Mouse (Mus musculus): ENCODE results near the gene Nin. TPM values are rescaled to one million over a fixed set of nuclear protein-coding genes. Genes with fewer than 3 reads are reported as not detected.

The Nin gene
- polyA plus RNA-seq, 1 experiment: 14.2 TPM

DNA sequence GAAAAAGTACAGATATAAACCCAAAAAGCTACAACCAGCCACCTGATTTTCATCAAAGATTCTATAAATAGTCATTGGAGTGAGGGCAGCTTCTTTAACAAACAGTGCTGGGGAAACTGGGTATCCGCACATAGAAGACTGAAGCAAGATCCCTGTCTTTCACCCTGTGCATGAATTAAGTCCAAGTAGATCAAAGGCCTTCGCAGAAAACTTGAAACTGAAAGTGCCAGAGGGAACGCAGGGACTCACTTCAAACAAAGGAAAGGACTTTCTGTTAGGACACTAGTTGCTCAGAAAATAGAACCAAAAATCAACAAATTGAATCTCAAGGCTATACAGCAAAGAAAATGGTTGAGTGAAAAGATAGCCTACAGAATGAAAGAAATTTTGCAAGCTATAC is 118.1 kb downstream of the Nin start:
- TF ChIP-seq CTCF (IDR thresholded peaks at IDR 0.05; ENCODE audit: borderline replicate concordance, insufficient read depth, low read length) (no peak), POLR2A (IDR thresholded peaks at IDR 0.05; ENCODE audit: low read depth, low read length) (no peak)
- Histone ChIP-seq H3K4me3 (ENCODE audit: insufficient read depth, low read length) (no peak overlapping the region), H3K4me1 (ENCODE audit: control insufficient read depth, insufficient read depth, low read length) (peaks cover 6% of the 10 kb centered on the region), H3K27ac (ENCODE audit: insufficient read depth, low read length) (no peak overlapping the region)

DNA sequence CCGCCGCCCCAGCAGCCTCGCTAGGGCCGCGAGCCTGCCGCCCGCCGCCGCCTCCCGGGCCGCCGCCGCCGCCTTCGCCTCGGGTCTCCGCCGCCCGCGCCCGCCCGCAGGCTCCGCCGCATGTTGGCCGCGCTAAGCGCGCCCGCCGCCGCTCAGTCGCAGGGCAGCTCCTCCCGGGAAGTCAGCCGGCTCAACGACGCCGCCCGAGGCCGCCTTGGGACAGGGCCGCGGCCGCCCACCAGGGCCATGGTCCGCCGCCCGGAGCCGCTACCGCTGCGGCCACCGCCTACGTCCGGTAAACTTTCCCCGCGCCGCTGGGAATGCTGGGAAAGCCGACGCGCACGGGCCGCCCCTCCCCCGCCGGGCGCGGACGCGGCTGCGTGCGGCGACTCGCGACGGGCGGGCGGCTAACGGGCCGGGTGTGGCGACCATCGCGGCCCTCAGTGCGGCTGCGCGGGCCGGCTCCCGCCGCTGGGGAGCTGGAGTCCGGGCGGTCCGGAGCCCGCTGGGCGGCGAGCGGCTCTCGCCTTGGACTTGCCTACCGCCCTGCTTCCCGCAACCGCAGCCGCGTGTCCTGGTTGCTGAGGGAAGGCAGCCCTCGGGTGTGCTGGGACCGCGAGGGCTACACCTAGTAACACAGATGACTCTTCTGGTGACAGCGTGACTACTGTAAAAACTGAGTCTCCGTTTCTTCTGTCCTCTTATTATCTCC is 126.6 kb downstream of the Nin start, which contains the start of gene Sav1:
Gene Sav1 (minus strand): TSS at position 217 of the 712 bp plus-strand sequence.
- no peaks in the 10 kb centered on the region for H3K4me1 ChIP-seq (ENCODE audit: control insufficient read depth, insufficient read depth, low read length)
- no peak for TF ChIP-seq CTCF (IDR thresholded peaks at IDR 0.05; ENCODE audit: borderline replicate concordance, insufficient read depth, low read length)
- TF ChIP-seq POLR2A (IDR thresholded peaks at IDR 0.05; ENCODE audit: low read depth, low read length): peak; percentile 85
- H3K4me3 ChIP-seq (ENCODE audit: insufficient read depth, low read length): peak within 1 kb of the TSS; percentile 77
- H3K27ac ChIP-seq (ENCODE audit: insufficient read depth, low read length): peak within 1 kb of the TSS; percentile 78

DNA sequence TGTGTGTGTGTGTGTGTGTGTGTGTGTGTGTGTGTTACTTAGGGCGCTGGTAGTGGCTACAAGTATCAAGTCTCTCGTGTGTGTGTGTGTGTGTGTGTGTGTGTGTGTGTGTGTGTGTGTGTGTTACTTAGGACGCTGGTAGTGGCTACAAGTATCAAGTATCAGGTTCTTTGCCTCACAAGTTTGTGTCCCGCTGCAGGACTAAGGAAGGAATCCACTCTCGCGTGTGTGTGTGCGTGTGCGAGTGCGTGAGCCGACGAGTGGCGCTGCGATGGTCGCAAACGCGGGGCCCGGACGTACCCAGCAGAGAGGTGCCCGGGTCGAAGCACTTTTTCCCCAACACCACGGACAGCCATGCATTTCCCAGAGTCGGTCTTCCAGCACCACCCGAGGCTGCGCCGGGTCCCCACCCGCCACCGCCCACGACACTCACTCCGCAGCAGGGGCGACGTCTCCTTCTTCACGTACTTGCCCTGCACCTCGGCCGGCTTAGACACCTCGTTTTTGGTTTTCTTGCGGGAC is 127.2 kb downstream of the Nin start:
- H3K4me1 ChIP-seq (ENCODE audit: control insufficient read depth, insufficient read depth, low read length): no peaks in the 10 kb centered on the region
- TF ChIP-seq POLR2A (IDR thresholded peaks at IDR 0.05; ENCODE audit: low read depth, low read length) (peak; percentile 50; the same call in 1 of the 2 replicates), CTCF (IDR thresholded peaks at IDR 0.05; ENCODE audit: borderline replicate concordance, insufficient read depth, low read length) (no peak)
- peak overlapping the region; percentile 78 for H3K27ac ChIP-seq (ENCODE audit: insufficient read depth, low read length)
- H3K4me3 ChIP-seq (ENCODE audit: insufficient read depth, low read length): peak overlapping the region; percentile 77

DNA sequence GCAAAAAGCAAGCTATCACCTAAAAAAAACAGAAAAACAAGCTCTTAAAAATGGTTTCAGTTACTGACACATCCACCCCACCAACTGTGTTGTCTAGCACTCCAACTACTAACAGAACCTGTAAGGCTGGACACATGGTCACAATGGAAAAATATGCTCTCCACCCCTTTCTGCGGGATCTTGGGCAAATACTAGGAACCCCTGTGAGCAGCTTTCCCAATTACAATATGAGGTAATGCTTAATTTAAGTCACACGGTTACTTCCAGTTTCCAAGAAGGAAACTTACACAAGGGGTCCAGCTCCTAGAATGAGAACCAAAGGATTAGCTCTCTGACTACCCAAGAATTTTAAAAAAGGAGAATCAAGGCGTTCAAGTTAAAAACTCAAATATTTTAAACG is 128.0 kb downstream of the Nin start:
- TF ChIP-seq POLR2A (IDR thresholded peaks at IDR 0.05; ENCODE audit: low read depth, low read length) (no peak), CTCF (IDR thresholded peaks at IDR 0.05; ENCODE audit: borderline replicate concordance, insufficient read depth, low read length) (no peak)
- H3K27ac ChIP-seq (ENCODE audit: insufficient read depth, low read length): peak overlapping the region; percentile 78

DNA sequence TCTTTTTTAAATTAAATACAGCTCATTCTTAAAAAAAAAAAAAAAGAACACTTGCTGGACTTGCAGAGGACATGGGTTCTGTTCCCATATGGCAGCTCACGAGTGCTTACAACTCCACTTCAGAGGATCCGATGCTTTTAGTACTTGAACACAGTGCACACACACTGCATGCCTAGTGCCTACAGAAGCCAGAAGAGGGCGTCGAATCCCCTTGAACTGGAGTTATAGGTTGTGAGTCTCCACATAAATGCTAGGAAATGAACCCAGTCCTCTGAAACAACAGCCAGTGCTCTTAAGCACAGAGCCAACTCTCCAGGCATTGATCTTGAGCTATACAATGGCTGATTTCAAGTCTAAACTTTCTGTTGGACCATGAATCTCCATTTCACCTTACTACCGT is 130.6 kb downstream of the Nin start:
- peak; percentile 21; the same call in 1 of the 2 replicates for TF ChIP-seq CTCF (IDR thresholded peaks at IDR 0.05; ENCODE audit: borderline replicate concordance, insufficient read depth, low read length)
- no peak for TF ChIP-seq POLR2A (IDR thresholded peaks at IDR 0.05; ENCODE audit: low read depth, low read length)
- peaks cover 3% of the 10 kb centered on the region for H3K4me1 ChIP-seq (ENCODE audit: control insufficient read depth, insufficient read depth, low read length)
- H3K27ac ChIP-seq (ENCODE audit: insufficient read depth, low read length): no peak overlapping the region
- H3K4me3 ChIP-seq (ENCODE audit: insufficient read depth, low read length): no peak overlapping the region

More for the DNA sequence above, 128.0 kb downstream of the Nin start:
- H3K4me3 ChIP-seq (ENCODE audit: insufficient read depth, low read length): peak overlapping the region; percentile 77
- no peaks in the 10 kb centered on the region for H3K4me1 ChIP-seq (ENCODE audit: control insufficient read depth, insufficient read depth, low read length)

DNA sequence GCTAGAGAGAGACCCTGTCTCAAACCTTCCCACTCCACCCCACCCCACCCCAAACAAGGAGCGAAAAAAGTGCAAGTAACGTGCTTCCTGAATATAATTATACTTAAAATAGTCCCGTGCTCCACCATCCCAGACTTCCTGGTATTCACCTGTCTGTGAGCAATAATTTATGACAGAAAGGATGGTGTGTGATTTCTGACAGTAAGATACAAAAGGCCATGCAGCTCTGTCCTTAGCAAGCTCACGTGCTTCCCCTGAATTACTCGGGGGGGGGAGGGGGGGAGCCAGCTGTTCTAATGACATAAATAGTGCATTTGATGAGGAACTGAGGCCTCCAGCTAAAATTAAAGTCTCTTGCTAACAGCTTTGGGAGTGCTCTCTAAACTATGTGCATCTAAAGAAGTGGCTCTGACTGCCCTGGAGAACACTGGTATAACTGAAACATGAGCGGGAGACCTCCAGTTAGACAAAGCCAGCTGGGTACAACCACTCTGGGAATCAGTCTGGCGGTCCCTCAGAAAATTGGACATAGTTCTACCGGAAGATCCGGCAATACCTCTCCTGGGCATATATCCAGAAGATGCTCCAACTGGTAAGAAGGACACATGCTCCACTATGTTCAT is 136.0 kb downstream of the Nin start:
- no peak for TF ChIP-seq POLR2A (IDR thresholded peaks at IDR 0.05; ENCODE audit: low read depth, low read length)
- TF ChIP-seq CTCF (IDR thresholded peaks at IDR 0.05; ENCODE audit: borderline replicate concordance, insufficient read depth, low read length): no peak
- Histone ChIP-seq H3K4me1 (ENCODE audit: control insufficient read depth, insufficient read depth, low read length) (peaks cover 3% of the 10 kb centered on the region), H3K4me3 (ENCODE audit: insufficient read depth, low read length) (no peak overlapping the region), H3K27ac (ENCODE audit: insufficient read depth, low read length) (no peak overlapping the region)

DNA sequence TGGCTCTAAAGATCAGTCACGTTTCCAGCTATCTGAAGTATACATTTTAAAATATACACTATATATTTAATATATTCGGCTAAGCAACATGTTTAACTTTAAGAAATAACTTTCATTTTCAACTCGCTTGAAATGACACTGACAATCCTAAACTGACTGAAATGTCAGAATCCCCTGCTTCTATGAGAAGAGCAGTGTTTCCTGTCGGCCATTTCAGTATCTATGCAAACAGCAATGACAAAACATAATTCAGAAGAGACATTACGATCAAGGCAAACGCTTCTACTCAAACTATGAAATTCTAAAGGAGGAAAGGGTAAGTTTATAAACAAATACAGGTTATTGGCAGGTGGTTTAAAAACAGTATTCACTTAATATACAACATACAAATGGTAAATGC is 136.8 kb downstream of the Nin start:
- H3K4me1 ChIP-seq (ENCODE audit: control insufficient read depth, insufficient read depth, low read length): peaks cover 3% of the 10 kb centered on the region
- no peak overlapping the region for H3K27ac ChIP-seq (ENCODE audit: insufficient read depth, low read length)
- H3K4me3 ChIP-seq (ENCODE audit: insufficient read depth, low read length): no peak overlapping the region
- TF ChIP-seq POLR2A (IDR thresholded peaks at IDR 0.05; ENCODE audit: low read depth, low read length) (no peak), CTCF (IDR thresholded peaks at IDR 0.05; ENCODE audit: borderline replicate concordance, insufficient read depth, low read length) (no peak)

DNA sequence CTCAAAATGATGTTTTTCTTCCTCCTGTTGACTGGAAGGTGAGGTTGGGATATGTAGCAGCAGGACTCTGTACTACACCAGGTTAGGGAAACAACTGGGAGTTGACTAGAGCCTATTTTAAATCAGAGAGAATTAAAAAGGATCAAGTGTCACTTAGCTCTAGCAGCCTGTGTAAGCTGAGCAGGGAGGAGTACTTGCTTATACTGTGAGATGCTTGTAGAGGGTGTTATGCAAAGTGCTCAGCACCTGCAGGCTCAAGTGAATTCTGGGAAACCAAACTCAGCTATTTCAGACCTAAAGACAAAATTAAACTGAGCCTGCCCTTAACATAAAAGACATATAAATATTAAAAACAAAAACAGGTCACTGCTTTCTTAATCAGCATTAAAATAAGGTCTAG is 139.9 kb downstream of the Nin start:
- Histone ChIP-seq H3K27ac (ENCODE audit: insufficient read depth, low read length) (no peak overlapping the region), H3K4me1 (ENCODE audit: control insufficient read depth, insufficient read depth, low read length) (no peaks in the 10 kb centered on the region; the same call in 1 of the 2 replicates), H3K4me3 (ENCODE audit: insufficient read depth, low read length) (no peak overlapping the region)
- TF ChIP-seq CTCF (IDR thresholded peaks at IDR 0.05; ENCODE audit: borderline replicate concordance, insufficient read depth, low read length): no peak
- no peak for TF ChIP-seq POLR2A (IDR thresholded peaks at IDR 0.05; ENCODE audit: low read depth, low read length)

DNA sequence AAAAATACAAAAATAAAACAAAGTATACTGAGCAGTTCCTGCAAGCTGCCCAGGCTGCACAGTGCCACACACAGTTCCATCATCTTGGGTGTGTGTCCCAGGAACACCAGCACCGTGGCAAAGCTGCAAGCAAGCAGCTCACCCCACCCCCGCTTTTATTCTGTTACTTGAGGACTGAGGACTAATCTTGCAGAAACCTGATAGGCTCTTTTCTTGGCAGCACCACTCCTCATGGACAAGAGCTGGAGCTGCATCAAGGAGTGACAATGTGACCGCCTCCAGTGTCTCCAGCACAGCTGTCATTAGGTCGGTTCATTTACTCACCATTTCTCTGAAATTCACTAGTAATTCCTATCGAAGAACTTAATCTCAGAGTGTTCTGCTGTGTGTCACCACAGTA is 145.4 kb downstream of the Nin start:
- Histone ChIP-seq H3K4me1 (ENCODE audit: control insufficient read depth, insufficient read depth, low read length) (no peaks in the 10 kb centered on the region), H3K27ac (ENCODE audit: insufficient read depth, low read length) (no peak overlapping the region), H3K4me3 (ENCODE audit: insufficient read depth, low read length) (no peak overlapping the region)
- TF ChIP-seq CTCF (IDR thresholded peaks at IDR 0.05; ENCODE audit: borderline replicate concordance, insufficient read depth, low read length): no peak
- TF ChIP-seq POLR2A (IDR thresholded peaks at IDR 0.05; ENCODE audit: low read depth, low read length): no peak

DNA sequence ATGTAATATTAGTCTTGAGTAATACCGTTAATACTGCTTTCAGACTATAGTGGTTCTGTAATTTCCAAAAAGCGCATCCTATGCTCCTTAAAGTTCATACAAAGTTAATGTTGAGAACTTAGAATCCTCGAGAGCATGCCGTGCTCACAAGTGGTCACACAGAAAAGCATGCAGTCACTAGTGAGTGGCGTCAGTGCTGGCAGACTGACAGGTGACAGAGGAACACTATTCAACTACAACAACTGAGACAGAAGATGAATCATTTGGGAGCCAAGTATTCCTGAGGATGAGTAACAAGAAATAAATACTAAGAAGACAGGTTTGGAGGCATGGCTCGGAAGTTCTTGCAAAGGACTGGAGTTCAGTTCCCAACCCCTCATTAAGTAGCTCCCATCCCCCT is 146.4 kb downstream of the Nin start:
- Histone ChIP-seq H3K4me3 (ENCODE audit: insufficient read depth, low read length) (no peak overlapping the region), H3K27ac (ENCODE audit: insufficient read depth, low read length) (no peak overlapping the region)
- TF ChIP-seq CTCF (IDR thresholded peaks at IDR 0.05; ENCODE audit: borderline replicate concordance, insufficient read depth, low read length) (no peak), POLR2A (IDR thresholded peaks at IDR 0.05; ENCODE audit: low read depth, low read length) (no peak)

More for the DNA sequence above, 146.4 kb downstream of the Nin start:
- no peaks in the 10 kb centered on the region for H3K4me1 ChIP-seq (ENCODE audit: control insufficient read depth, insufficient read depth, low read length)
